Mouse (Mus musculus) lung, postnatal 0 days (tissue): Measurements from ENCODE around the gene Ctsa.

Experiments
- CTCF ChIP-seq: IDR thresholded peaks from 2 replicates; pipeline ENCODE4 v1.5.1; 2016; ENCODE audit warnings: antibody characterized with exemption, mild to moderate bottlenecking
- EP300 ChIP-seq: IDR thresholded peaks from 2 replicates; pipeline ENCODE4 v1.6.1; 2016; ENCODE audit warnings: antibody characterized with exemption, mild to moderate bottlenecking, control low read depth

- TF ChIP-seq CTCF: no peak
- no peak for TF ChIP-seq EP300
These were observed 40.9 kb downstream of the Ctsa start for GRCm38 (mm10) chr2:164873621-164874020.
